Mouse (Mus musculus): ENCODE data around the gene Ccl6. TPM values are rescaled to one million over a fixed set of nuclear protein-coding genes. Genes with fewer than 3 reads are reported as not detected.

Gene Ccl6
- polyA plus RNA-seq, 1 experiment from 2014 or later, result 5.0 TPM

DNA sequence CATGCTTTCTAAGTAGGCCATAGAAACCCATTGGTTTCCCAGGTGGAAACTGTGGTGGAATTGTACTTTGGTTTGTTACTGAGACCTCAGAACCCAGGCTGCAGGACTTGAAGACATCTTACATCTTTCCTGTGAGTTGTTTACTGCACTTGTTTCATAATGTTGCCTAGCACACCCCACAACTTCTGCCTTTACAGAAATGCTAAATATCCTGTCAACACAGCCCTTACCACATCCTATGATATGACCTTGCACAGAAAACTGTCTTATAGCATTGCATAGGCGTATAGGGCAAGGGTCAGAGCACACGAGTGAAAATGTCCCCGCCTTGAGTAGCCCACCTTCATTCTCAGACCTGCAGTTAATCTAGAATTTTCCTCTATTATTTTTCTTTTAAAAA lies 12.6 kb upstream of the Ccl6 start:
- DNase-seq (ENCODE audit: low spot score) (no peak), ATAC-seq (ENCODE audit: low read depth) (no peak)
- no peaks in the 10 kb centered on the region for H3K36me3 ChIP-seq (ENCODE audit: control insufficient read depth, insufficient read depth, low read length)
- no peaks in the 10 kb centered on the region for H3K9me3 ChIP-seq (ENCODE audit: control insufficient read depth, low read length)
- H3K27ac ChIP-seq (replicated peaks; ENCODE audit: low read depth, low read length), result no peak overlapping the region
- no peak overlapping the region for H3K4me3 ChIP-seq (ENCODE audit: low read depth, low read length)
- H3K4me1 ChIP-seq (ENCODE audit: control insufficient read depth, insufficient read depth, low read length), result no peaks in the 10 kb centered on the region
- no peaks in the 10 kb centered on the region for H3K27me3 ChIP-seq (replicated peaks; ENCODE audit: control insufficient read depth, insufficient read depth, low read length)
- 86% methylated on average over 3 of the region's 3 CpGs for WGBS
- H3K4me2 ChIP-seq (ENCODE audit: low read depth, low read length), result no peak overlapping the region
- H3K9ac ChIP-seq (ENCODE audit: low read depth, low read length), result no peak overlapping the region

DNA sequence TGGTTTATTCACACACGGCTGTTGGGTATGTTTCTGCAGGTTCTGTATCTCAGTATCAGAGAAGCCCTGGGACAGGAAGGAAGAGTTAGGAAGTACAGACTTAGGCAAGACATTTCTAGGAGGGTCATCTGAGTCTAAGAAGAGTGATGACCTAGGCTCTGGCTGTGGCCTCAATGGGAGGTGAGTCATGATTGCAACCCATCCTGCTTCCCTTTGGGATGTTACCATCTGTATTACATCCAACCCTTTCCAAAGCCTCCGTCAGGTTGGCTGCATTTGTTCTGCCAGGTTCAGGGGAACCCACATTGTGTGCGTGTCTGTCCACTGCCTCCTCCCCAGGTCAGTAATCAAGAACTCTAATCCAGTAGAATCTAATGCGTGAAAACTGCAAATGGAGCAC lies 11.8 kb upstream of the Ccl6 start:
- Histone ChIP-seq H3K4me3 (ENCODE audit: low read depth, low read length) (no peak overlapping the region), H3K9ac (ENCODE audit: low read depth, low read length) (no peak overlapping the region), H3K4me2 (ENCODE audit: low read depth, low read length) (no peak overlapping the region), H3K4me1 (ENCODE audit: control insufficient read depth, insufficient read depth, low read length) (no peaks in the 10 kb centered on the region), H3K27ac (replicated peaks; ENCODE audit: low read depth, low read length) (no peak overlapping the region), H3K27me3 (replicated peaks; ENCODE audit: control insufficient read depth, insufficient read depth, low read length) (no peaks in the 10 kb centered on the region), H3K36me3 (ENCODE audit: control insufficient read depth, insufficient read depth, low read length) (no peaks in the 10 kb centered on the region), H3K9me3 (ENCODE audit: control insufficient read depth, low read length) (no peaks in the 10 kb centered on the region)
- no peak for ATAC-seq (ENCODE audit: low read depth)
- WGBS, result 85% methylated on average over 4 of the region's 4 CpGs
- DNase-seq (ENCODE audit: low spot score), result no peak

DNA sequence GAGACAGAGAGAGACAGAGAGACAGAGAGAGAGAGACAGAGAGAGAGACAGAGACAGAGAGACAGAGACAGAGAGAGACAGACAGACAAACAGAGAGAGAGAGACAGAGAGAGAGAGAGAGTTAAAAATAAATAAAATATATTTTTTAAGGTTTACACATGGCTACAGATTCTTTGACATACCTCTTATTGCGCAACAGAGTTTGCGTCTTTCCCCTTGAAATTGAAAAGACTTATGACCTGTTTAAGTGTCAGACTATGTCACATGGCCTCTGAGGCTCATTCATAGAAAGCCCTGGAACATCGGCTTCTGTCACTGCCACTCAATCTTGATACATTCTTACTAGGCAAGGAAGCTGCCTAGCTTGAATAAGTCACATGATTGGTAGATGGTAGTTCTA lies 10.5 kb upstream of the Ccl6 start:
- Histone ChIP-seq H3K9me3 (ENCODE audit: control insufficient read depth, low read length) (no peaks in the 10 kb centered on the region), H3K4me1 (ENCODE audit: control insufficient read depth, insufficient read depth, low read length) (no peaks in the 10 kb centered on the region), H3K27me3 (replicated peaks; ENCODE audit: control insufficient read depth, insufficient read depth, low read length) (no peaks in the 10 kb centered on the region), H3K9ac (ENCODE audit: low read depth, low read length) (no peak overlapping the region), H3K36me3 (ENCODE audit: control insufficient read depth, insufficient read depth, low read length) (no peaks in the 10 kb centered on the region), H3K27ac (replicated peaks; ENCODE audit: low read depth, low read length) (no peak overlapping the region), H3K4me3 (ENCODE audit: low read depth, low read length) (no peak overlapping the region), H3K4me2 (ENCODE audit: low read depth, low read length) (no peak overlapping the region)
- DNase-seq (ENCODE audit: low spot score) (no peak), ATAC-seq (ENCODE audit: low read depth) (no peak)
- 94% methylated on average over 3 of the region's 3 CpGs for WGBS

DNA sequence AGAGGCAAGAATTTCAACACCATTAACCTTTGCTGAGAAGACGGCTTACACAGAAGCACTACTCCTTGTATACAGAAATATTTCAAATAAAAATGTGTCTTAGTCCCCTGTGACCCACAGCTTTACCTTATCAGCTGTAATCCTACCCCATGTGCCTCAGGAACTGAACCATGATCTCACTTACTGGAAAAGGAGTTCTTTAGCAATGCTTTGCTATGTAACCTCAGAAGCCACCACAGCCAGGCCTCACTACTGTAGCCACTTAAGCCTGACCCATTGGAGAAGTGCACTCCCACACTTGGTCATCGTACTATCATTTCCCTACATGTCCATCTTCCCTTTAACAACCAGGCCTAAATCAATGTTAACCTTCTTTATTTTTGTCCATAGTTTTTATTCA lies 7.7 kb upstream of the Ccl6 start:
- DNase-seq (ENCODE audit: low spot score), result no peak
- Histone ChIP-seq H3K27ac (replicated peaks; ENCODE audit: low read depth, low read length) (no peak overlapping the region), H3K27me3 (replicated peaks; ENCODE audit: control insufficient read depth, insufficient read depth, low read length) (no peaks in the 10 kb centered on the region), H3K4me2 (ENCODE audit: low read depth, low read length) (no peak overlapping the region), H3K4me1 (ENCODE audit: control insufficient read depth, insufficient read depth, low read length) (no peaks in the 10 kb centered on the region), H3K9me3 (ENCODE audit: control insufficient read depth, low read length) (no peaks in the 10 kb centered on the region), H3K36me3 (ENCODE audit: control insufficient read depth, insufficient read depth, low read length) (no peaks in the 10 kb centered on the region), H3K4me3 (ENCODE audit: low read depth, low read length) (no peak overlapping the region), H3K9ac (ENCODE audit: low read depth, low read length) (no peak overlapping the region)
- 81% methylated on average over 2 of the region's 2 CpGs for WGBS
- no peak for ATAC-seq (ENCODE audit: low read depth)

DNA sequence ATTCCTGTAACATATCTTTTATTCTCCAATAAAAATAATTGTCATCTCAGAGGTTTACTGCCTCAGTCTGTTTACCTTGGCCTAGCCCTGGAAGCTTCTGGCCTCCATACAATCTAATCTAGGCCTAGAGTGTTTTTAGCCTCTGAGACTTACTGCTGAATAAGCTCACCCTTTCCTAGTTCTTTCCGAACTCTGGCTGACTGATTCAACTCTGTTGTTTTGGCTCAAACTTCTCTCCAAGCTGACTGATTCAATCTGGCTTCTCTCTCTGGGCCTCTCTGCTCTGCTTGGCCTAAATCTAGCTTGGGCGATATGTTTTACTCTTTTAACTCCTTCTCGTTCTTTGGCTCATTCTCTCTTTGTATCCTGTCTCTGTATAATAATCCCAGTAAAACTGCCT lies 6.1 kb upstream of the Ccl6 start:
- no peak overlapping the region for H3K4me2 ChIP-seq (ENCODE audit: low read depth, low read length)
- WGBS, result 76% methylated on average over 3 of the region's 3 CpGs

DNA sequence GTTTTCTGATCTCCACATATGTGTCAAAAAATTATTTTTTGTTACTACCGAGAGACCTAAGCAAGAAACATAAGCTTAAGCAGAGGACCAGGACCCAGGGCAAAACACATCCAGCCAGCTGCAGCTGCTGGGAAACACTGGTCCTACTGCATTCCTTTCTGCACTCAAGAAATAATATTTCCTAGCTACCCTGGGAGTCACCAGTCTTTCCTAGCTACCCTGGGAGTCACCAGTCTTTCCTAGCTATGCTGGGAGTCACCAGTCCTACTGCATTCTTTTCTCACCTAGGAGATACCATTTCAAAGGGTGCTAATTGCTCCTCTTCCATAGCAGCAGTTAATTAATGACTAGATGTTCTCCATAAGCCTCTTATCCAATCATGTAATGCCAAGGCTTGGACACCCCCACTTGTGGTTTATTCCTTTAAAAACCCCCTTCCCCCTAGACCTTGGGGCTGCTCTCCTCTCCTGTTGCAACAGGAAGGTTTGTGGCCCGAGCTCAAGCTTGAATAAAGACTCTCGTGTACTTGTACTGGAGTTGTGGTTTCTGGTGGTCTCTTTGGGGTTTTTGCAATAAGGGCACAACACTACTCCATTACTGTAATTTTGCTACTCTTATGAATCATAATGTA lies 5.4 kb upstream of the Ccl6 start:
- H3K36me3 ChIP-seq (ENCODE audit: control insufficient read depth, insufficient read depth, low read length), result no peaks in the 10 kb centered on the region
- DNase-seq (ENCODE audit: low spot score), result peak; percentile 76
- no peak overlapping the region for H3K4me2 ChIP-seq (ENCODE audit: low read depth, low read length)
- no peaks in the 10 kb centered on the region for H3K27me3 ChIP-seq (replicated peaks; ENCODE audit: control insufficient read depth, insufficient read depth, low read length)
- no peaks in the 10 kb centered on the region for H3K4me1 ChIP-seq (ENCODE audit: control insufficient read depth, insufficient read depth, low read length)
- H3K9ac ChIP-seq (ENCODE audit: low read depth, low read length), result no peak overlapping the region
- no peak overlapping the region for H3K4me3 ChIP-seq (ENCODE audit: low read depth, low read length)
- peak; percentile 89; the same call in 1 of the 2 replicates for ATAC-seq (ENCODE audit: low read depth)
- H3K9me3 ChIP-seq (ENCODE audit: control insufficient read depth, low read length), result no peaks in the 10 kb centered on the region
- no peak overlapping the region; the same call in 1 of the 2 replicates for H3K27ac ChIP-seq (replicated peaks; ENCODE audit: low read depth, low read length)
- 66% methylated on average over 3 of the region's 3 CpGs for WGBS

More for the DNA sequence above, 6.1 kb upstream of the Ccl6 start:
- Histone ChIP-seq H3K36me3 (ENCODE audit: control insufficient read depth, insufficient read depth, low read length) (no peaks in the 10 kb centered on the region), H3K4me1 (ENCODE audit: control insufficient read depth, insufficient read depth, low read length) (no peaks in the 10 kb centered on the region), H3K9me3 (ENCODE audit: control insufficient read depth, low read length) (no peaks in the 10 kb centered on the region), H3K4me3 (ENCODE audit: low read depth, low read length) (no peak overlapping the region), H3K27me3 (replicated peaks; ENCODE audit: control insufficient read depth, insufficient read depth, low read length) (no peaks in the 10 kb centered on the region), H3K27ac (replicated peaks; ENCODE audit: low read depth, low read length) (no peak overlapping the region; the same call in 1 of the 2 replicates), H3K9ac (ENCODE audit: low read depth, low read length) (no peak overlapping the region)
- DNase-seq (ENCODE audit: low spot score), result peak; percentile 7
- no peak for ATAC-seq (ENCODE audit: low read depth)

DNA sequence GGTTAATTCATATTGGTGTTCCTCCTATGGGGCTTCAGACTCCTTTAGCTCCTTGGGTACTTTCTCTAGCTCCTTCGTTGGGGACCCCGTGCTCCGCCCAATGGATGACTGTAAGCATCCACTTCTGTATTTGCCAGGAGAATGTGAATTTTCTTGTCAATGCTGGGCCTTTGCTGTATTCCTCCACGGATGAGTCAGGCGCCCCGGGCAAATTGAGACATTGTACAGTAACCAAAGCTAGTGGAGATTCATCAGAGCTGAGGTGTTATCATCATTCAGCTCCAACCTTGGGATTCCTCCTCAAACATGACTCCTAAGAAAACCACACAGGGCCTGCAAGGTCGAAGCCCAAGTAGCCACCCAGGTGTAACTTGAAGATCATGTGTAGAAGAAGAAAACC lies 4.9 kb upstream of the Ccl6 start:
- ATAC-seq (ENCODE audit: low read depth) (no peak), DNase-seq (ENCODE audit: low spot score) (no peak)
- Histone ChIP-seq H3K4me1 (ENCODE audit: control insufficient read depth, insufficient read depth, low read length) (no peaks in the 10 kb centered on the region), H3K27ac (replicated peaks; ENCODE audit: low read depth, low read length) (no peak overlapping the region), H3K4me2 (ENCODE audit: low read depth, low read length) (no peak overlapping the region), H3K4me3 (ENCODE audit: low read depth, low read length) (no peak overlapping the region), H3K9me3 (ENCODE audit: control insufficient read depth, low read length) (no peaks in the 10 kb centered on the region), H3K27me3 (replicated peaks; ENCODE audit: control insufficient read depth, insufficient read depth, low read length) (no peaks in the 10 kb centered on the region), H3K36me3 (ENCODE audit: control insufficient read depth, insufficient read depth, low read length) (no peaks in the 10 kb centered on the region), H3K9ac (ENCODE audit: low read depth, low read length) (no peak overlapping the region)
- 87% methylated on average over 7 of the region's 7 CpGs for WGBS

DNA sequence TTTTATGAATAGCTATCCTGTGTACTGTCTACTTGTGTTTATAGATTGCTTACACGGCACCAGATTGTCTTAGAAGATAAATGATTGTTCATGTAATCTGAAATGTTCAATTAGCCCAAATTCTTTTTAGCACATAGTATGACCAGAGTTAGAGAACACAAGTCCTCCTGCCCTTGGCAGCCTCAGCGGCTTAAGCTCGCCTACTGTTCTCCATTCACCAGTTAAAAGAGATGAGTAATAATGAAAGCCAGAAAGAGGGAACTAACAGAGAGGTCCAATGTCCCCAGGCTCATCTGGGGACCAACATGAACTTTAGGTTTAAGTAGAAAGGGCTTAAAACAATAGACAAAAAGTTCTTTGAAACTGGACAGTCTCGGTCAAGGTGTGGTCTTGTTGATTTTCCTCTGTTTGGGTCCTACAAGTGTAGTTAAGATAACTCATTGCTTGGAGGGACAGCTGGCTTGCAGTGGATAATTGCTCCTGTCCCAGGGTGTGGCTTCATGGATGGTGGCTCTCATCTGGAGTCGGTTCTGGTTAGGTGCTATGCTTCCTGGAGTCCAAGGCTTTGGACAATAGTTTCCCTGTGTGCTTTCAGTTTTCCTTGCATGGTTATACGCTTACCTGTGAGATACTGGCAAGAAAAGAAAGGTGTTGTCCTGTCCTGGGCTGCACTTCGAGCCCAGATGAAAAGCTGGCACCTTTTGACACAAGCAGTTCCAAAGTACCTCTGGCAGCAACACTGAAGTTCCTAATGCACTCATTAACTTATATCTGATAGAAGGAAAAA lies 3.0 kb upstream of the Ccl6 start:
- no peak overlapping the region for H3K4me3 ChIP-seq (ENCODE audit: low read depth, low read length)
- WGBS, result 72% methylated on average over 7 of the region's 7 CpGs

DNA sequence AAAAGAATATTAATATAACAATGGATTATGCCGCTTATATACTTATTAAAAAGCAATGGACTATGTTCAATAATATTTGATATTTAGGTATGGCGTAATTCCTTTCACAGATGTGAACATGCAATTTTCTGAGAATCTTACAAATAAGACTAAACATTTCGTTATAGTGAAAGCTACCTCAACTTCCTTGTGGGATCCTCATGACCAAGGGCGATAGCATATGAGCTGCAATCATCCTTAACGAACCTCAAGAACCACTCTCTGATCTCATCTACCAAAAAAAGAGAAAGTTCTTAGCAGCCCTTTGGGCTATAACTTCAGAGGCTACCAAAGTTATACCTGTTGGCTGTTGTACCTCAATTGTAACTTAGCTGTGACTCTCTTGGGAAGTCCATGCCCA lies 566 bp upstream of the Ccl6 start:
- Histone ChIP-seq H3K9ac (ENCODE audit: low read depth, low read length) (no peak overlapping the region), H3K36me3 (ENCODE audit: control insufficient read depth, insufficient read depth, low read length) (no peaks in the 10 kb centered on the region), H3K27ac (replicated peaks; ENCODE audit: low read depth, low read length) (no peak overlapping the region), H3K4me1 (ENCODE audit: control insufficient read depth, insufficient read depth, low read length) (no peaks in the 10 kb centered on the region), H3K4me2 (ENCODE audit: low read depth, low read length) (no peak overlapping the region), H3K4me3 (ENCODE audit: low read depth, low read length) (no peak overlapping the region), H3K27me3 (replicated peaks; ENCODE audit: control insufficient read depth, insufficient read depth, low read length) (no peaks in the 10 kb centered on the region), H3K9me3 (ENCODE audit: control insufficient read depth, low read length) (no peaks in the 10 kb centered on the region)
- ATAC-seq (ENCODE audit: low read depth), result no peak
- no peak for DNase-seq (ENCODE audit: low spot score)
- 91% methylated on average over 5 of the region's 5 CpGs for WGBS

More for the DNA sequence above, 3.0 kb upstream of the Ccl6 start:
- Histone ChIP-seq H3K9ac (ENCODE audit: low read depth, low read length) (no peak overlapping the region), H3K4me2 (ENCODE audit: low read depth, low read length) (no peak overlapping the region), H3K36me3 (ENCODE audit: control insufficient read depth, insufficient read depth, low read length) (no peaks in the 10 kb centered on the region), H3K4me1 (ENCODE audit: control insufficient read depth, insufficient read depth, low read length) (no peaks in the 10 kb centered on the region), H3K27me3 (replicated peaks; ENCODE audit: control insufficient read depth, insufficient read depth, low read length) (no peaks in the 10 kb centered on the region), H3K9me3 (ENCODE audit: control insufficient read depth, low read length) (no peaks in the 10 kb centered on the region), H3K27ac (replicated peaks; ENCODE audit: low read depth, low read length) (no peak overlapping the region)
- ATAC-seq (ENCODE audit: low read depth) (no peak), DNase-seq (ENCODE audit: low spot score) (no peak)

All from embryonic facial prominence, embryonic 14.5 days (tissue).